Comparison of ENCODE assay signal across 9 mouse cellular contexts in genomic region chr12:4201454-4202200, GRCm38 (mm10). TPM values are rescaled to one million over a fixed set of nuclear protein-coding genes. Genes with fewer than 3 reads are reported as not detected.
A peak's percentile ranks its signal among the peaks of the same experiment; 100 is the strongest.
DNase-seq lines count a peak whose midpoint lies in the region; ATAC-seq and TF ChIP-seq lines count a peak whose summit lies in the region.
"Had no signal": no experiment of that assay in that cellular context is flagged by ENCODE, and none has a peak within 500 bp of the region (broad histone marks: within the 10 kb centered on the region; RNA-seq: fewer than 3 reads in every experiment).

No protein-coding gene starts in this region.

- H3K9me3 ChIP-seq in hindbrain, postnatal 0 days (ENCODE audit: low read length) = no peaks in the 10 kb centered on the region
- H3K9me3 ChIP-seq in hindbrain, embryonic 11.5 days (ENCODE audit: control insufficient read depth, low read length) = no peaks in the 10 kb centered on the region
- no peaks in the 10 kb centered on the region for H3K9me3 ChIP-seq in ES-E14 (ENCODE audit: control insufficient read depth, insufficient read depth, low read depth, low read length)
- H3K9me3 ChIP-seq in hindbrain, embryonic 16.5 days (ENCODE audit: control insufficient read depth, low read length) = no peaks in the 10 kb centered on the region

- H3K4me2 ChIP-seq in hindbrain, postnatal 0 days (ENCODE audit: low read depth, low read length) = no peak overlapping the region
- H3K4me2 ChIP-seq in hindbrain, embryonic 11.5 days (replicated peaks; ENCODE audit: low read depth, low read length) = no peak overlapping the region
- H3K4me2 ChIP-seq in hindbrain, embryonic 16.5 days (ENCODE audit: low read length) = no peak overlapping the region

- in situ Hi-C loops in ES-E14 (cut with MboI; ENCODE audit: low sequenced_read_pairs in 2 of 2, unreplicated experiment in 2 of 2) = no loop called here

- no peak overlapping the region for H3K9ac ChIP-seq in hindbrain, postnatal 0 days (replicated peaks; ENCODE audit: low read length)
- no peak overlapping the region for H3K9ac ChIP-seq in hindbrain, embryonic 11.5 days (ENCODE audit: low read depth, low read length)
- H3K9ac ChIP-seq in ES-E14 (ENCODE audit: insufficient read depth, low read depth, low read length, poor library complexity, severe bottlenecking) = no peak overlapping the region
- no peak overlapping the region for H3K9ac ChIP-seq in hindbrain, embryonic 16.5 days (ENCODE audit: low read depth, low read length)

- TF ChIP-seq CTCF in hindbrain, postnatal 0 days (IDR thresholded peaks at IDR 0.05; ENCODE audit: low read depth) = no peak

- DNase-seq in hindbrain, postnatal 0 days (ENCODE audit: low spot score) = peak; percentile 28
- DNase-seq in hindbrain, embryonic 11.5 days (ENCODE audit: low spot score) = no peak
- no peak for DNase-seq in ES-E14 (ENCODE audit: low read depth, low spot score)
- DNase-seq in frontal cortex, adult 2 months (ENCODE audit: extremely low spot score in 1 of 2, low spot score in 1 of 2) = peak; percentile 66 to 86
- DNase-seq in left cerebral cortex, adult 18-20 months (ENCODE audit: low spot score in 2 of 2) = peak; percentile 68 to 77
- DNase-seq in spleen, postnatal 14 days (ENCODE audit: low spot score in 2 of 2) = no peak
- no peak for DNase-seq in retina, embryonic 14.5 days (ENCODE audit: low spot score)
- DNase-seq: embryo, embryonic 11 days had no signal

- H3K4me1 ChIP-seq in hindbrain, postnatal 0 days (ENCODE audit: insufficient read depth, low read length) = no peaks in the 10 kb centered on the region
- no peaks in the 10 kb centered on the region for H3K4me1 ChIP-seq in hindbrain, embryonic 11.5 days (replicated peaks; ENCODE audit: control insufficient read depth, insufficient read depth, low read length)
- H3K4me1 ChIP-seq in ES-E14 (ENCODE audit: control insufficient read depth in 2 of 2, insufficient read depth in 2 of 2, low read length in 2 of 2, poor library complexity in 1 of 2) = peaks cover 0 to 3% of the 10 kb centered on the region in 2 experiments; a peak in 1 of 4 replicates
- H3K4me1 ChIP-seq in hindbrain, embryonic 16.5 days (ENCODE audit: control insufficient read depth, insufficient read depth, low read depth, low read length) = no peaks in the 10 kb centered on the region

- peaks cover 12% of the 10 kb centered on the region; the same call in 1 of the 2 replicates for H3K36me3 ChIP-seq in hindbrain, postnatal 0 days (ENCODE audit: insufficient read depth, low read length)
- H3K36me3 ChIP-seq in hindbrain, embryonic 11.5 days (ENCODE audit: control insufficient read depth, insufficient read depth, low read length) = no peaks in the 10 kb centered on the region
- H3K36me3 ChIP-seq in ES-E14 (ENCODE audit: control insufficient read depth, insufficient read depth, low read length, poor library complexity, severe bottlenecking) = peaks cover 9% of the 10 kb centered on the region; the same call in 1 of the 2 replicates
- peaks cover 23% of the 10 kb centered on the region for H3K36me3 ChIP-seq in hindbrain, embryonic 16.5 days (ENCODE audit: control insufficient read depth, insufficient read depth, low read length)

- H3K4me3 ChIP-seq in hindbrain, postnatal 0 days (ENCODE audit: low read length) = no peak overlapping the region
- H3K4me3 ChIP-seq in hindbrain, embryonic 11.5 days (ENCODE audit: low read depth, low read length) = no peak overlapping the region
- H3K4me3 ChIP-seq in ES-E14 (ENCODE audit: insufficient read depth in 1 of 2, low read depth in 1 of 2, low read length in 2 of 2, poor library complexity in 1 of 2, severe bottlenecking in 1 of 2) = no peak overlapping the region
- no peak overlapping the region for H3K4me3 ChIP-seq in hindbrain, embryonic 16.5 days (ENCODE audit: low read length)

- H3K27me3 ChIP-seq in hindbrain, postnatal 0 days (ENCODE audit: insufficient read depth, low read length) = no peaks in the 10 kb centered on the region
- H3K27me3 ChIP-seq in hindbrain, embryonic 11.5 days (ENCODE audit: control insufficient read depth, insufficient read depth, low read length) = no peaks in the 10 kb centered on the region
- H3K27me3 ChIP-seq in hindbrain, embryonic 16.5 days (replicated peaks; ENCODE audit: control insufficient read depth, insufficient read depth, low read length) = no peaks in the 10 kb centered on the region

- ATAC-seq in hindbrain, postnatal 0 days = 0 out of 2 replicates have a peak, but pooled peaks have one; percentile 19
- no peak for ATAC-seq in hindbrain, embryonic 11.5 days (ENCODE audit: low FRiP score)
- no peak for ATAC-seq in hindbrain, embryonic 16.5 days

- 70% methylated on average over 13 of the region's 13 CpGs for WGBS in hindbrain, postnatal 0 days
- WGBS in hindbrain, embryonic 11.5 days = 90% methylated on average over 13 of the region's 13 CpGs
- 79% methylated on average over 13 of the region's 13 CpGs for WGBS in hindbrain, embryonic 16.5 days

- no peak overlapping the region for H3K27ac ChIP-seq in hindbrain, postnatal 0 days
- H3K27ac ChIP-seq in hindbrain, embryonic 11.5 days (ENCODE audit: low read depth, low read length) = no peak overlapping the region
- H3K27ac ChIP-seq in ES-E14 (ENCODE audit: insufficient read depth, low read depth, low read length, poor library complexity, severe bottlenecking) = no peak overlapping the region
- no peak overlapping the region for H3K27ac ChIP-seq in hindbrain, embryonic 16.5 days (ENCODE audit: low read depth, low read length)

TF ChIP-seq in ES-E14, 5 proteins besides CTCF, POLR2A, EP300 and RAD21:
- TF ChIP-seq ZNF384 (IDR thresholded peaks at IDR 0.05; ENCODE audit: low read depth, low read length) (peak; percentile 79), HCFC1 (IDR thresholded peaks at IDR 0.05; ENCODE audit: borderline replicate concordance, insufficient read depth, low read length) (no peak)

RNA-seq across cellular contexts. Expression of gene Ptrhd1, which starts 32.2 kb away (rescaled TPM):
- total RNA-seq in hindbrain, postnatal 0 days (2014; rRNA removed) = 5.5 and 8.0 TPM in 2 replicates
- polyA plus RNA-seq in hindbrain, postnatal 0 days (2015; fragmentation: Nextera tagmentation; extraction: Ambion mirVana) = 8.9 and 9.4 TPM in 2 replicates
- polyA plus RNA-seq in hindbrain, embryonic 11.5 days (2014; fragmentation: Nextera tagmentation; extraction: Ambion mirVana) = 5.5 and 6.2 TPM in 2 replicates
- 4.6 and 5.8 TPM in 2 replicates for total RNA-seq in ES-E14 (2012; rRNA removed)
- polyA plus RNA-seq in frontal cortex, adult 2 months (2012; rRNA removed) = 6.7 and 6.8 TPM in 2 replicates
- total RNA-seq in left cerebral cortex, adult 18-20 months (2021) = 1 to 10 TPM; 8.0 to 8.6 TPM
- polyA plus RNA-seq in hindbrain, embryonic 16.5 days (2015; fragmentation: Nextera tagmentation; extraction: Ambion mirVana) = 7.4 and 7.6 TPM in 2 replicates

RNA-seq across cellular contexts. Expression of gene Cenpo, which starts 32.5 kb away (rescaled TPM):
- total RNA-seq in hindbrain, postnatal 0 days (2014; rRNA removed) = 5.2 and 5.9 TPM in 2 replicates
- polyA plus RNA-seq in hindbrain, postnatal 0 days (2015; fragmentation: Nextera tagmentation; extraction: Ambion mirVana) = 5.3 and 5.7 TPM in 2 replicates
- polyA plus RNA-seq in hindbrain, embryonic 11.5 days (2014; fragmentation: Nextera tagmentation; extraction: Ambion mirVana) = 17.2 and 20.7 TPM in 2 replicates
- total RNA-seq in ES-E14 (2012; rRNA removed) = 17.6 and 22.0 TPM in 2 replicates
- 6.2 and 6.7 TPM in 2 replicates for polyA plus RNA-seq in frontal cortex, adult 2 months (2012; rRNA removed)
- 1 to 10 TPM; 3.2 to 3.7 TPM for total RNA-seq in left cerebral cortex, adult 18-20 months (2021)
- 7.3 and 8.4 TPM in 2 replicates for polyA plus RNA-seq in hindbrain, embryonic 16.5 days (2015; fragmentation: Nextera tagmentation; extraction: Ambion mirVana)

Comparison
In these comparisons a context has a peak if more than half of its experiments do, and no peak if none do; other contexts are left out.
1. DNase-seq: peak in hindbrain, postnatal 0 days (single experiment), frontal cortex, adult 2 months (2 of 2) and left cerebral cortex, adult 18-20 months (2 of 2); none in hindbrain, embryonic 11.5 days (single experiment), ES-E14 (single experiment), spleen, postnatal 14 days (0 of 2) and retina, embryonic 14.5 days (single experiment).